Mouse (Mus musculus) lung, embryonic 16.5 days (tissue): ENCODE results near the gene Rtn2. TPM values are rescaled to one million over a fixed set of nuclear protein-coding genes. Genes with fewer than 3 reads are reported as not detected.

ENCODE experiments used
- ATAC-seq: fragments of 200-750 bp; cut with Nextera tagmentation; 2 replicates; pipeline ENCODE4 v1.8.0; 2017; ENCODE audit warnings: low read depth, mild to moderate bottlenecking, moderate library complexity
- H3K27ac ChIP-seq: fragments of 300-500 bp; sonication (generic); 2 replicates; pipeline ENCODE4 v1.5.1; 2014; ENCODE audit warnings: mild to moderate bottlenecking, control low read depth, low read length
- H3K27me3 ChIP-seq: fragments of 300-500 bp; sonication (generic); 2 replicates; pipeline ENCODE4 v1.6.1; 2014; ENCODE audit warnings: low read depth, low read length, mixed read lengths; ENCODE audit not compliant: control insufficient read depth, insufficient read depth
- H3K36me3 ChIP-seq: fragments of 300-500 bp; sonication (generic); 2 replicates; pipeline ENCODE4 v1.6.1; 2014; ENCODE audit warnings: low read length; ENCODE audit not compliant: control insufficient read depth, insufficient read depth
- H3K4me1 ChIP-seq: fragments of 300-500 bp; sonication (generic); replicated peaks from 2 replicates; pipeline ENCODE4 v1.6.1; 2014; ENCODE audit warnings: low read length, mixed read lengths; ENCODE audit not compliant: control insufficient read depth, insufficient read depth
- H3K4me2 ChIP-seq: fragments of 300-500 bp; sonication (generic); 2 replicates; pipeline ENCODE4 v1.6.1; 2014; ENCODE audit warnings: low read depth, low read length, control low read depth
- H3K4me3 ChIP-seq: fragments of 300-500 bp; sonication (generic); 2 replicates; pipeline ENCODE4 v1.5.1; 2014; ENCODE audit warnings: mild to moderate bottlenecking, low read length, control low read depth
- H3K9ac ChIP-seq: fragments of 300-500 bp; sonication (generic); 2 replicates; pipeline ENCODE4 v1.6.1; 2014; ENCODE audit warnings: low read length, control low read depth
- H3K9me3 ChIP-seq: fragments of 300-500 bp; sonication (generic); 2 replicates; pipeline ENCODE4 v1.6.1; 2016; ENCODE audit warnings: low read length; ENCODE audit not compliant: control insufficient read depth
- WGBS: fragments of 180-500 bp; shearing (Covaris S2); extraction: QIAGEN DNeasy Blood & Tissue Kit; methylation state at CpG from one replicate; pipeline ENCODE4 v1.1.7; 2014; 5-methylcytosine and 5-hydroxymethylcytosine counted together
- polyA plus RNA-seq: library from polyadenylated mRNA; unstranded; fragments of >200 nt; fragmentation: Nextera tagmentation; extraction: Ambion mirVana; gene quantifications from 2 replicates; pipeline ENCODE4 v1.2.1, GENCODE M21; 2015

Rtn2 gene
- polyA plus RNA-seq, 1 experiment from 2014 or later, result 13.8 TPM

- Histone ChIP-seq H3K4me2 (peak overlapping the region; percentile 75), H3K4me3 (peak overlapping the region; percentile 52), H3K27ac (0 out of 2 replicates have a peak overlapping the region, but pooled peaks have one; percentile 3), H3K4me1 (peaks cover 8% of the 10 kb centered on the region; the same call in 1 of the 2 replicates), H3K9me3 (no peaks in the 10 kb centered on the region), H3K9ac (peak overlapping the region; percentile 58), H3K27me3 (no peaks in the 10 kb centered on the region; the same call in 1 of the 2 replicates), H3K36me3 (no peaks in the 10 kb centered on the region)
- WGBS, result 12% methylated on average over 9 of the region's 9 CpGs
- peak; percentile 45 for ATAC-seq
Measured at GRCm38 (mm10) chr7:19319458-19319857, 37.0 kb downstream of the Rtn2 start.

GRCm38 (mm10) chr7:19319906-19320305, 37.5 kb downstream of the Rtn2 start:
- peak overlapping the region; percentile 75 for H3K4me2 ChIP-seq
- peak overlapping the region; percentile 58 for H3K9ac ChIP-seq
- peak; percentile 96 for ATAC-seq
- under 1% methylated on average over 41 of the region's 41 CpGs for WGBS
- H3K36me3 ChIP-seq, result no peaks in the 10 kb centered on the region
- no peaks in the 10 kb centered on the region for H3K9me3 ChIP-seq
- H3K4me3 ChIP-seq, result peak overlapping the region; percentile 52
- 0 out of 2 replicates have a peak overlapping the region, but pooled peaks have one; percentile 3 for H3K27ac ChIP-seq
- H3K4me1 ChIP-seq, result peaks cover 8% of the 10 kb centered on the region; the same call in 1 of the 2 replicates
- no peaks in the 10 kb centered on the region; the same call in 1 of the 2 replicates for H3K27me3 ChIP-seq

- Histone ChIP-seq H3K9ac (no peak overlapping the region), H3K4me3 (peak overlapping the region; percentile 52; the same call in 1 of the 2 replicates), H3K9me3 (no peaks in the 10 kb centered on the region), H3K4me1 (peaks cover 8% of the 10 kb centered on the region), H3K27me3 (no peaks in the 10 kb centered on the region; the same call in 1 of the 2 replicates), H3K4me2 (peak overlapping the region; percentile 75; the same call in 1 of the 2 replicates), H3K27ac (no peak overlapping the region), H3K36me3 (no peaks in the 10 kb centered on the region)
- 36% methylated on average over 7 of the region's 7 CpGs for WGBS
- ATAC-seq, result no peak
Measured at GRCm38 (mm10) chr7:19320637-19321036, 38.2 kb downstream of the Rtn2 start.

GRCm38 (mm10) chr7:19321464-19321863, 39.0 kb downstream of the Rtn2 start:
- Histone ChIP-seq H3K36me3 (no peaks in the 10 kb centered on the region), H3K9ac (no peak overlapping the region), H3K27me3 (no peaks in the 10 kb centered on the region; the same call in 1 of the 2 replicates), H3K4me3 (no peak overlapping the region), H3K4me2 (no peak overlapping the region), H3K9me3 (no peaks in the 10 kb centered on the region), H3K4me1 (peaks cover 13% of the 10 kb centered on the region), H3K27ac (no peak overlapping the region)
- 37% methylated on average over 5 of the region's 5 CpGs for WGBS
- no peak for ATAC-seq

GRCm38 (mm10) chr7:19322489-19322888, 40.1 kb downstream of the Rtn2 start:
- Histone ChIP-seq H3K27ac (no peak overlapping the region), H3K4me2 (no peak overlapping the region), H3K4me1 (peaks cover 22% of the 10 kb centered on the region), H3K36me3 (no peaks in the 10 kb centered on the region), H3K9ac (no peak overlapping the region), H3K4me3 (no peak overlapping the region), H3K27me3 (no peaks in the 10 kb centered on the region; the same call in 1 of the 2 replicates), H3K9me3 (no peaks in the 10 kb centered on the region)
- ATAC-seq, result no peak
- 29% methylated on average over 9 of the region's 9 CpGs for WGBS

- no peaks in the 10 kb centered on the region for H3K36me3 ChIP-seq
- H3K27ac ChIP-seq, result no peak overlapping the region
- no peaks in the 10 kb centered on the region for H3K9me3 ChIP-seq
- no peak for ATAC-seq
- 87% methylated on average over 11 of the region's 11 CpGs for WGBS
- H3K4me3 ChIP-seq, result no peak overlapping the region
- no peak overlapping the region for H3K4me2 ChIP-seq
- peaks cover 23% of the 10 kb centered on the region for H3K4me1 ChIP-seq
- no peaks in the 10 kb centered on the region; the same call in 1 of the 2 replicates for H3K27me3 ChIP-seq
- no peak overlapping the region for H3K9ac ChIP-seq
Measured at GRCm38 (mm10) chr7:19324221-19324620, 41.8 kb downstream of the Rtn2 start.

- no peak overlapping the region for H3K27ac ChIP-seq
- H3K27me3 ChIP-seq, result no peaks in the 10 kb centered on the region; the same call in 1 of the 2 replicates
- H3K4me2 ChIP-seq, result no peak overlapping the region
- H3K4me1 ChIP-seq, result peaks cover 15% of the 10 kb centered on the region
- no peak overlapping the region; the same call in 1 of the 2 replicates for H3K9ac ChIP-seq
- no peaks in the 10 kb centered on the region for H3K9me3 ChIP-seq
- no peaks in the 10 kb centered on the region for H3K36me3 ChIP-seq
- 65% methylated on average over 21 of the region's 21 CpGs for WGBS
- no peak for ATAC-seq
- no peak overlapping the region; the same call in 1 of the 2 replicates for H3K4me3 ChIP-seq
Measured at GRCm38 (mm10) chr7:19325262-19326199, 43.1 kb downstream of the Rtn2 start.

- under 1% methylated on average over 20 of the region's 20 CpGs for WGBS
- peak overlapping the region; percentile 59 for H3K9ac ChIP-seq
- H3K4me2 ChIP-seq, result peak overlapping the region; percentile 84
- peak overlapping the region; percentile 38 for H3K4me3 ChIP-seq
- H3K9me3 ChIP-seq, result no peaks in the 10 kb centered on the region
- H3K27me3 ChIP-seq, result no peaks in the 10 kb centered on the region; the same call in 1 of the 2 replicates
- H3K4me1 ChIP-seq, result peaks cover 14% of the 10 kb centered on the region
- ATAC-seq, result peak; percentile 84
- peak overlapping the region; percentile 88 for H3K27ac ChIP-seq
- H3K36me3 ChIP-seq, result no peaks in the 10 kb centered on the region
Measured at GRCm38 (mm10) chr7:19326359-19326758, 43.9 kb downstream of the Rtn2 start.

GRCm38 (mm10) chr7:19327128-19327527, 44.7 kb downstream of the Rtn2 start:
- peak overlapping the region; percentile 88 for H3K27ac ChIP-seq
- WGBS, result 0% methylated on average over 22 of the region's 22 CpGs
- H3K9ac ChIP-seq, result peak overlapping the region; percentile 59

More at GRCm38 (mm10) chr7:19327128-19327527, 44.7 kb downstream of the Rtn2 start:
- peak overlapping the region; percentile 38 for H3K4me3 ChIP-seq
- no peaks in the 10 kb centered on the region; the same call in 1 of the 2 replicates for H3K27me3 ChIP-seq
- ATAC-seq, result peak; percentile 84
- H3K36me3 ChIP-seq, result no peaks in the 10 kb centered on the region
- H3K4me2 ChIP-seq, result peak overlapping the region; percentile 84
- peaks cover 14% of the 10 kb centered on the region for H3K4me1 ChIP-seq
- H3K9me3 ChIP-seq, result no peaks in the 10 kb centered on the region
